Mouse (Mus musculus) myocyte (in vitro differentiated cells): ENCODE measurements at regions not wholly inside any gene's neighbourhood (a gene's known extent, or its start where the extent isn't known, plus 50 kb on each side); places are given as distances from the start of the nearest gene placed in this dataset.

Experiments used
- CEBPB ChIP-seq: IDR thresholded peaks from 2 replicates; pipeline ENCODE4 v1.6.1; 2011; ENCODE audit warnings: mild to moderate bottlenecking, moderate library complexity; ENCODE audit not compliant: poor library complexity, insufficient read depth, severe bottlenecking
- E2F4 ChIP-seq: IDR thresholded peaks from one replicate; pipeline ENCODE4 v1.6.1; 2011; ENCODE audit warnings: mild to moderate bottlenecking, control low read depth, moderate library complexity; ENCODE audit not compliant: insufficient read depth
- MAX ChIP-seq: IDR thresholded peaks from one replicate; pipeline ENCODE4 v1.6.1; 2011; ENCODE audit warnings: low read depth, mild to moderate bottlenecking, control low read depth
- POLR2A ChIP-seq: IDR thresholded peaks from one replicate; pipeline ENCODE4 v1.6.1; 2011; ENCODE audit warnings: low read depth, mild to moderate bottlenecking, control low read depth, moderate library complexity; ENCODE audit not compliant: insufficient read length
- POLR2AphosphoS2 ChIP-seq: IDR thresholded peaks from one replicate; pipeline ENCODE4 v1.6.1; 2011; ENCODE audit warnings: low read depth, control low read depth; ENCODE audit not compliant: insufficient read length
- REST ChIP-seq: IDR thresholded peaks from one replicate; pipeline ENCODE4 v1.6.1; 2011; ENCODE audit warnings: mild to moderate bottlenecking, control low read depth, moderate library complexity; ENCODE audit not compliant: insufficient read depth, insufficient read length
- TCF12 ChIP-seq: IDR thresholded peaks from one replicate; pipeline ENCODE4 v1.6.1; 2011; ENCODE audit warnings: mild to moderate bottlenecking, control low read depth; ENCODE audit not compliant: poor library complexity, insufficient read depth, severe bottlenecking
- USF1 ChIP-seq: IDR thresholded peaks from one replicate; pipeline ENCODE4 v1.6.1; 2011; ENCODE audit warnings: low read depth, mild to moderate bottlenecking, control low read depth, moderate library complexity

- no peak for TF ChIP-seq POLR2A
- TF ChIP-seq CEBPB, result no peak
- no peak for TF ChIP-seq REST
- no peak for TF ChIP-seq TCF12
- TF ChIP-seq MAX, result no peak
- no peak for TF ChIP-seq USF1
- TF ChIP-seq E2F4, result no peak
- TF ChIP-seq POLR2AphosphoS2, result no peak
Observed at GRCm38 (mm10) chr4:8965563-8965962, 726.7 kb upstream of the Car8 start.
